Mouse (Mus musculus) CH12.LX (cell line): ENCODE data around the gene Abhd16a.

Source experiments
- CTCF ChIP-seq, 2 experiments: IDR thresholded peaks in 1 of 2; conservative IDR thresholded peaks in 1 of 2; 2 replicates each; pipeline ENCODE4 v1.5.1; 2011 to 2012; ENCODE audit warnings: low read depth in 2 of 2, low read length in 2 of 2, improper control_type of control experiment in 1 of 2, inconsistent platforms in 1 of 2, mild to moderate bottlenecking in 1 of 2, moderate library complexity in 1 of 2
- POLR2A ChIP-seq: IDR thresholded peaks from 2 replicates; pipeline ENCODE4 v1.6.1; 2011; ENCODE audit warnings: low read depth, mild to moderate bottlenecking, improper control_type of control experiment, low read length
- TCF12 ChIP-seq: IDR thresholded peaks from 2 replicates; pipeline ENCODE4 v1.6.1; 2014; ENCODE audit warnings: low read depth, mild to moderate bottlenecking, inconsistent platforms, low read length, improper control_type of control experiment
- UBTF ChIP-seq: IDR thresholded peaks from 2 replicates; pipeline ENCODE4 v1.6.1; 2012; ENCODE audit warnings: low read depth, mild to moderate bottlenecking, inconsistent platforms, low read length, improper control_type of control experiment, moderate library complexity
- ZC3H11A ChIP-seq: IDR thresholded peaks from 2 replicates; pipeline ENCODE4 v1.6.1; 2012; ENCODE audit warnings: low read depth, mild to moderate bottlenecking, inconsistent platforms, low read length, improper control_type of control experiment
- ZMIZ1 ChIP-seq: IDR thresholded peaks from 2 replicates; pipeline ENCODE4 v1.6.1; 2012; ENCODE audit warnings: low read depth, mild to moderate bottlenecking, inconsistent platforms, low read length, improper control_type of control experiment

DNA sequence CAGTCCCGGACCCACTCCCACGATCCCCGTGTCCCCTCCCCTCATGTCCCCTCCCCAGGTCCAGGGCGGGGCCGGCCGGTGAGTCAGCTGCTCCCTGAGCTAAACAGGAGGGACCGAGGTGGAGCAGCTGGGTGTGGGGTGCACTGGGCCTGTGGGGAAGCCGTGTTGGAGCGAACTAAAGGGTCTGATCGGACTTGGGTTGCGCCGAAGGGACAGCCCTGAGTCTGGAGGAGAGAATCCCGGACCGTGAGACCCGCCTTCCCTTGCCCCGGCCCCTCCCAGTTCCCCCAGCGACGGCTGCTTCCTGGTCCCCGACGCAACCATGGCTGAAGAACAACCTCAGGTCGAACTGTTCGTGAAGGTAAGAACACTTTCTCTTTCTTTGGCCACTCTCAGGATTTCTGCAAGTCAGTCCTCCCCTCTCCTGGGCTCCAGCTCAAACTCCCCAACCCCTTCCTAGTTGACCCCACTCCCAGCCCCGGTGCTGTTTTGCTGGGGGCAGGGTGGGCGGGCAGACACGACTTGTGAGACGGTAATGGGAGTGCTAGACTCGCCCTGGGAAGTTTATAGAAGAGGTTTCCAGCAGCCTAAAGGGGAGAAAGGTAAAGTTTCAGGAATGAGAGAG lies 38.8 kb upstream of the Abhd16a start:
- TF ChIP-seq ZMIZ1 (peak; percentile 67; the same call in 1 of the 2 replicates), TCF12 (peak; percentile 50; the same call in 1 of the 2 replicates), CTCF (conservative IDR thresholded peaks at IDR 0.05 in 1 of 2, IDR thresholded peaks at IDR 0.05 in 1 of 2; ENCODE audit: low read depth in 2 of 2, low read length in 2 of 2) (no peak), UBTF (peak; percentile 58; the same call in 1 of the 2 replicates), ZC3H11A (no peak), POLR2A (peak; percentile 57)
